Mouse (Mus musculus) heart, postnatal 36 days (tissue): ENCODE data around the gene Il12a. TPM values are rescaled to one million over a fixed set of nuclear protein-coding genes. Genes with fewer than 3 reads are reported as not detected.

ENCODE experiments used
- DNase-seq, 2 experiments: peaks; one replicate each; pipeline ENCODE4 v3.0.0; 2021 to 2022
- intact Hi-C: fragments of 180-260 bp; cut with DNase I; formaldehyde crosslinking; loops from one replicate; pipeline ENCODE4 v1.15.1; 2025
- total RNA-seq, 2 experiments: library from RNA; stranded (reverse); gene quantifications; 2 replicates each; pipeline ENCODE4 v1.2.3; 2021

The Il12a gene
- total RNA-seq, 2 experiments from 2014 or later = 0.79 TPM; not detected in 1

GRCm38 (mm10) chr3:68683579-68683978 lies 6.9 kb upstream of the Il12a start:
- no peak for DNase-seq
- intact Hi-C loops = no loop called here

GRCm38 (mm10) chr3:68684207-68684606 lies 6.2 kb upstream of the Il12a start:
- intact Hi-C loops = no loop called here
- DNase-seq = no peak

GRCm38 (mm10) chr3:68686852-68687560 lies 3.4 kb upstream of the Il12a start:
- intact Hi-C loops = no loop called here
- no peak for DNase-seq

GRCm38 (mm10) chr3:68689346-68689745 lies 1.1 kb upstream of the Il12a start:
- DNase-seq = no peak
- intact Hi-C loops = no loop called here

GRCm38 (mm10) chr3:68691100-68691778 lies 795 bp downstream of the Il12a start:
- DNase-seq = no peak
- intact Hi-C loops = no loop called here

GRCm38 (mm10) chr3:68691938-68692599 lies 1.6 kb downstream of the Il12a start:
- intact Hi-C loops = no loop called here
- no peak for DNase-seq

GRCm38 (mm10) chr3:68692600-68693225 lies 2.3 kb downstream of the Il12a start:
- intact Hi-C loops = no loop called here
- DNase-seq = peak in 1 of 2 experiments; percentile 43

GRCm38 (mm10) chr3:68693441-68694048 lies 3.1 kb downstream of the Il12a start:
- intact Hi-C loops = no loop called here
- DNase-seq = peak; percentile 70 to 71

GRCm38 (mm10) chr3:68695321-68695720 lies 4.9 kb downstream of the Il12a start:
- no peak for DNase-seq
- intact Hi-C loops = no loop called here

- intact Hi-C loops = no loop called here
- no peak for DNase-seq
These were observed 6.2 kb downstream of the Il12a start for GRCm38 (mm10) chr3:68696495-68697200.

- no peak for DNase-seq
- intact Hi-C loops = no loop called here
These were observed 8.2 kb downstream of the Il12a start for GRCm38 (mm10) chr3:68698601-68699000.

- intact Hi-C loops = no loop called here
- DNase-seq = no peak
These were observed 9.6 kb downstream of the Il12a start for GRCm38 (mm10) chr3:68700091-68700490.

- intact Hi-C loops = no loop called here
- no peak for DNase-seq
These were observed 15.9 kb downstream of the Il12a start for GRCm38 (mm10) chr3:68706307-68706706.

- peak; percentile 58 to 60 for DNase-seq
- intact Hi-C loops = loop anchor here (1.0 to 2.0 kb wide), 3 partner anchors 61 to 357 kb away; no protein-coding TSS in a partner anchor
These were observed 17.8 kb downstream of the Il12a start for GRCm38 (mm10) chr3:68708230-68708629.

- peak; percentile 66 to 76 for DNase-seq
- intact Hi-C loops = loop anchor here (2.0 kb wide), 2 partner anchors 62 to 356 kb away; no protein-coding TSS in a partner anchor
These were observed 18.9 kb downstream of the Il12a start for GRCm38 (mm10) chr3:68709198-68709797.

- no peak for DNase-seq
- intact Hi-C loops = loop anchor here (2.0 kb wide), 1 partner anchor 654 kb away; no protein-coding TSS in a partner anchor
These were observed 20.0 kb downstream of the Il12a start for GRCm38 (mm10) chr3:68710436-68710835.

- intact Hi-C loops = loop anchor here (2.0 kb wide), 1 partner anchor 655 kb away; no protein-coding TSS in a partner anchor
- no peak for DNase-seq
These were observed 21.1 kb downstream of the Il12a start for GRCm38 (mm10) chr3:68711510-68711909.

- intact Hi-C loops = loop anchor here (1.0 kb wide), 2 partner anchors 98 to 150 kb away; no protein-coding TSS in a partner anchor
- DNase-seq = peak; percentile 69 to 77
These were observed 23.1 kb downstream of the Il12a start for GRCm38 (mm10) chr3:68713550-68713949.

GRCm38 (mm10) chr3:68717346-68717745 lies 26.9 kb downstream of the Il12a start:
- DNase-seq = peak; percentile 54 to 63

More at GRCm38 (mm10) chr3:68717346-68717745, 26.9 kb downstream of the Il12a start:
- intact Hi-C loops = loop anchor here (1.0 kb wide), 1 partner anchor 237 kb away; no protein-coding TSS in a partner anchor
